In the genomic region with DNA sequence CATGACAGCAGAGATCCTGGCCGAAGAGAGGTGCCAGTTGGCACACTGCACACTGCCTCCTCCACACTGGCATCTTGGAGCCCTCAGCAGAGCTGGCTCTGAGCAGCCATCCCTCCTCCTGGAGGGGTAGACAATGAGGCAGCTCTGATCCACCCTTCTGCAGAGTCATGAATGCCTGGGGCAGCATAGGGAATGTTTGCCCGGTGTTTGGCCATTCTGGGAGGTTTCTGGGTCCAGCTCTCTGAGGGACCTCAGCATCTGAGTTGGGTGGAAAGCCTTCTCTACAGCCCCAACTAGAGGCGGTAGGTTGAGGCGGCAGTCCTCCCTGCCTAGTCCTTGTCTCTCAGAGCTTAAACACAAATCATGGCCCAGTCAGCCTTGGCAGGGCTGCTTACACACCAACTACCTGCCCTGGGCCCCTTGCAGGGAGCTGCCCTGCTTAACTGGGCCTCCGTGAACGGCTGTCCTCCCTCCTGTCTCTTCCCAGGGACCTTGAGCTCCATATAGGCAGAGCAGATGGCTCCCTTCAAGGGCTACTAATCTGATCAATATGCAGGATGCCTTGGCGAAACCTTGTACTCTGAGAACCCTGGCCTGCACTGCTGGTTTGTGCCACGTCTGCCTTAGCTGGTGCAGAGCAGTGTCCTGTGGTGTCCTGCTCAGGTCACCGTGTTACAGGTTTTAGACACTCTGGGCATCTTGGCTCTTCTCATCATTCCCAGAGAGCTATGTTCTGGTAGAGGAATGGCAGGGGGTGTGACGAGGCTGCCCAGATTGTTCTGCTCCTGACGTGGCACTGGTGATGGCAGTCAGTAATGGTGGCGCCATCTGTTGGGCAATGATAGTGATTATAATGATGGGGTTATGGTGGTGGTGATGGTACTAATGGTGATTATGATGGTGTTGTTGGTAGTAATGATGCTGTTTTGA, we compare ENCODE assay signal across 8 mouse cellular contexts. TPM values are rescaled to one million over a fixed set of nuclear protein-coding genes. Genes with fewer than 3 reads are reported as not detected.
A peak's percentile ranks its signal among the peaks of the same experiment; 100 is the strongest.
DNase-seq lines count a peak whose midpoint lies in the region; ATAC-seq and TF ChIP-seq lines count a peak whose summit lies in the region.
"Had no signal": no experiment of that assay in that cellular context is flagged by ENCODE, and none has a peak within 500 bp of the region (broad histone marks: within the 10 kb centered on the region; RNA-seq: fewer than 3 reads in every experiment).

No protein-coding gene starts in this region.

- TF ChIP-seq EP300 in ES-Bruce4 (IDR thresholded peaks at IDR 0.05; ENCODE audit: insufficient read depth, low read depth, low read length) = no peak

- intact Hi-C loops in left cerebral cortex, postnatal 4 days (cut with DNase I) = loop anchor here (2.0 to 10.0 kb wide), 2 partner anchors 141 to 247 kb away; a partner anchor contains a TSS

- TF ChIP-seq POLR2A in ES-Bruce4 (IDR thresholded peaks at IDR 0.05; ENCODE audit: insufficient read depth, low read length) = no peak

- no peak overlapping the region for H3K27ac ChIP-seq in ES-Bruce4 (ENCODE audit: insufficient read depth, low read length)
- H3K27ac ChIP-seq: embryonic facial prominence, embryonic 13.5 days had no signal

- no peaks in the 10 kb centered on the region for H3K27me3 ChIP-seq in ES-Bruce4 (ENCODE audit: control insufficient read depth, insufficient read depth, low read length, poor library complexity, severe bottlenecking)
- H3K27me3 ChIP-seq: embryonic facial prominence, embryonic 13.5 days had no signal

- peak; percentile 63 for TF ChIP-seq CTCF in ES-Bruce4 (IDR thresholded peaks at IDR 0.05; ENCODE audit: low read depth, low read length)

- peak; percentile 80 for DNase-seq in left cerebral cortex, postnatal 4 days
- DNase-seq in left cerebral cortex, adult 8-10 months (ENCODE audit: low spot score in 2 of 2) = no peak
- DNase-seq in brain, adult 2 months (ENCODE audit: low read depth, low spot score) = peak; percentile 99
- peak; percentile 27 to 42 for DNase-seq in layer of hippocampus, postnatal 36 days
- DNase-seq in urinary bladder, postnatal 14 days (ENCODE audit: low spot score) = no peak

- H3K9me3 ChIP-seq in ES-Bruce4 (replicated peaks; ENCODE audit: control insufficient read depth, insufficient read depth, low read length, poor library complexity, severe bottlenecking) = no peaks in the 10 kb centered on the region
- H3K9me3 ChIP-seq: embryonic facial prominence, embryonic 13.5 days had no signal

- no peak for ATAC-seq in erythroblast, adult 5-6 weeks (replicated peaks; ENCODE audit: low FRiP score, poor library complexity, severe bottlenecking)

- H3K4me3 ChIP-seq in ES-Bruce4 (ENCODE audit: low read depth, low read length) = no peak overlapping the region
- H3K4me3 ChIP-seq: embryonic facial prominence, embryonic 13.5 days had no signal

- no peaks in the 10 kb centered on the region for H3K4me1 ChIP-seq in ES-Bruce4 (ENCODE audit: control insufficient read depth, insufficient read depth, low read length)

- H3K36me3 ChIP-seq in ES-Bruce4 (ENCODE audit: control insufficient read depth, insufficient read depth, low read length, poor library complexity, severe bottlenecking) = no peaks in the 10 kb centered on the region
- H3K36me3 ChIP-seq: embryonic facial prominence, embryonic 13.5 days had no signal

- H3K9ac ChIP-seq in ES-Bruce4 (ENCODE audit: low read depth, poor library complexity, severe bottlenecking) = no peak overlapping the region
- H3K9ac ChIP-seq: embryonic facial prominence, embryonic 13.5 days had no signal

RNA-seq across cellular contexts. Expression of a gene that starts 50.3 kb away (rescaled TPM):
- total RNA-seq in left cerebral cortex, postnatal 4 days (2021) = 100 to 1,000 TPM; 124 to 127 TPM
- total RNA-seq in left cerebral cortex, adult 8-10 months (2022) = 100 to 1,000 TPM; 109 to 129 (median 121) TPM
- 59.6 and 65.0 TPM in 2 replicates for polyA plus RNA-seq in ES-Bruce4 (2011; ENCODE audit: insufficient read depth, insufficient read length, low read depth, missing spikeins)
- 100 to 1,000 TPM; 148 to 157 TPM for total RNA-seq in layer of hippocampus, postnatal 36 days (2021)
- 11.7 and 17.1 TPM in 2 replicates for total RNA-seq in erythroblast, adult 5-6 weeks (2015; ENCODE audit: low replicate concordance)
- 10.7 and 12.9 TPM in 2 replicates for total RNA-seq in erythroblast, adult 5-6 weeks (2017; ENCODE audit: low replicate concordance)

RNA-seq across cellular contexts. Expression of a gene that starts 59.1 kb away (rescaled TPM):
- total RNA-seq in left cerebral cortex, postnatal 4 days (2021) = 1 to 10 TPM; 7.2 to 7.9 TPM
- 1 to 10 TPM; 7.4 to 9.9 (median 9.3) TPM for total RNA-seq in left cerebral cortex, adult 8-10 months (2022)
- polyA plus RNA-seq in ES-Bruce4 (2011; ENCODE audit: insufficient read depth, insufficient read length, low read depth, missing spikeins) = 7.2 and 7.3 TPM in 2 replicates
- total RNA-seq in layer of hippocampus, postnatal 36 days (2021) = 1 to 10 TPM; 8.3 to 8.7 TPM
- total RNA-seq in erythroblast, adult 5-6 weeks (2015; ENCODE audit: low replicate concordance) = 11.5 and 18.3 TPM in 2 replicates
- total RNA-seq in erythroblast, adult 5-6 weeks (2017; ENCODE audit: low replicate concordance) = 9.9 and 19.2 TPM in 2 replicates

Comparison
In these comparisons a context has a peak if more than half of its experiments do, and no peak if none do; other contexts are left out.
1. DNase-seq: peak in left cerebral cortex, postnatal 4 days (single experiment), brain, adult 2 months (single experiment) and layer of hippocampus, postnatal 36 days (2 of 2); none in left cerebral cortex, adult 8-10 months (0 of 2) and urinary bladder, postnatal 14 days (single experiment).
2. RNA of a gene that starts 50.3 kb away (total RNA-seq): 148 to 157 TPM in layer of hippocampus, postnatal 36 days, 124 to 127 TPM in left cerebral cortex, postnatal 4 days and 109 to 129 TPM in left cerebral cortex, adult 8-10 months; 10.7 to 17.1 TPM in erythroblast, adult 5-6 weeks; every median in the first group is over 4 times any median in the second.